ENCODE assay signal across 11 mouse cellular contexts in the genomic region with DNA sequence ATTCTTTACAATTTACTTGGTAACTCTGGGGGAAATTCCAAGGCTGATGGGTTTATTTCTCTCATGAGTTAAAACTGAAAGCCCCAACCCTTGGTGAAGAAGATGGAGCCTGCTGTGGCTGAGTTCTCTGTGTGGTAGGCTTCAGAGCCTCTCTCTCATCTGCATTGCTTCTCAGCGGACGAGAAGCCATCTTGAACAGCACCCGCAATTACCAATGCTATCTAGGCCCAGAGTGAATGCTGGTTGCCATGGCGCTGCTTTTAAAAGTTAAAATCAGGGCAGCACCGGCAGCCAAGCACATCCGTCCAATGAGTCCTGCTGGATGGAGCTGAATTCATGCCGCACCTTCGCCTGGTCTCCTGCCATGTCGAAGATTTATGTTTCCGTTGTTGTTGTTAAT. TPM values are rescaled to one million over a fixed set of nuclear protein-coding genes. Genes with fewer than 3 reads are reported as not detected.
A peak's percentile ranks its signal among the peaks of the same experiment; 100 is the strongest.
DNase-seq lines count a peak whose midpoint lies in the region; ATAC-seq and TF ChIP-seq lines count a peak whose summit lies in the region.
"Had no signal": no experiment of that assay in that cellular context is flagged by ENCODE, and none has a peak within 500 bp of the region (broad histone marks: within the 10 kb centered on the region; RNA-seq: fewer than 3 reads in every experiment).

No protein-coding gene starts in this region.

- no peak overlapping the region for H3K4me2 ChIP-seq in embryonic facial prominence, embryonic 14.5 days (ENCODE audit: low read depth, low read length)
- H3K4me2 ChIP-seq in midbrain, embryonic 12.5 days (replicated peaks) = no peak overlapping the region

- no peak for ATAC-seq in embryonic facial prominence, embryonic 14.5 days (ENCODE audit: low read depth)
- peak; percentile 45 for ATAC-seq in midbrain, embryonic 12.5 days (ENCODE audit: low FRiP score, low read depth)
- ATAC-seq: CD4-positive, CD25-positive, alpha-beta regulatory T cell, adult 4 months had no signal

- H3K36me3 ChIP-seq in embryonic facial prominence, embryonic 14.5 days (ENCODE audit: control insufficient read depth, insufficient read depth, low read length) = no peaks in the 10 kb centered on the region
- no peaks in the 10 kb centered on the region for H3K36me3 ChIP-seq in midbrain, embryonic 12.5 days

- peaks cover 10% of the 10 kb centered on the region for H3K4me1 ChIP-seq in embryonic facial prominence, embryonic 14.5 days (ENCODE audit: control insufficient read depth, insufficient read depth, low read length)
- H3K4me1 ChIP-seq in midbrain, embryonic 12.5 days = peaks cover 15% of the 10 kb centered on the region

- H3K4me3 ChIP-seq in layer of hippocampus, adult 2 months = no peak overlapping the region
- H3K4me3 ChIP-seq in embryonic facial prominence, embryonic 14.5 days (ENCODE audit: low read depth, low read length) = no peak overlapping the region
- no peak overlapping the region for H3K4me3 ChIP-seq in midbrain, embryonic 12.5 days

- peak in 1 of 2 experiments; percentile 42 for DNase-seq in layer of hippocampus, adult 2 months (ENCODE audit: low spot score in 2 of 2)
- DNase-seq in layer of hippocampus, postnatal 25 days (ENCODE audit: extremely low spot score in 1 of 2, low spot score in 1 of 2) = no peak
- peak; percentile 54 for DNase-seq in ES-CJ7 (ENCODE audit: low read depth, low spot score)
- no peak for DNase-seq in embryonic facial prominence, embryonic 14.5 days (ENCODE audit: low spot score)
- DNase-seq in layer of hippocampus, postnatal 10 days (ENCODE audit: low spot score in 2 of 2) = no peak
- no peak for DNase-seq in left cerebral cortex, adult 9 months (ENCODE audit: low spot score in 2 of 2)
- DNase-seq in lung, postnatal 4 days = no peak
- DNase-seq: cerebellum, postnatal 36 days; kidney, postnatal 36 days had no signal

- H3K27ac ChIP-seq in layer of hippocampus, adult 2 months = peak overlapping the region; percentile 43; the same call in 1 of the 2 replicates
- H3K27ac ChIP-seq in embryonic facial prominence, embryonic 14.5 days (replicated peaks; ENCODE audit: low read depth, low read length) = peak overlapping the region; percentile 54
- H3K27ac ChIP-seq in midbrain, embryonic 12.5 days (replicated peaks) = no peak overlapping the region

- H3K27me3 ChIP-seq in embryonic facial prominence, embryonic 14.5 days (replicated peaks; ENCODE audit: control insufficient read depth, insufficient read depth, low read length) = no peaks in the 10 kb centered on the region
- H3K27me3 ChIP-seq in midbrain, embryonic 12.5 days = no peaks in the 10 kb centered on the region

- no peak for TF ChIP-seq CTCF in layer of hippocampus, adult 2 months (conservative IDR thresholded peaks at IDR 0.05)

- no peaks in the 10 kb centered on the region for H3K9me3 ChIP-seq in embryonic facial prominence, embryonic 14.5 days (ENCODE audit: control insufficient read depth, low read length)
- no peaks in the 10 kb centered on the region for H3K9me3 ChIP-seq in midbrain, embryonic 12.5 days

- H3K9ac ChIP-seq in embryonic facial prominence, embryonic 14.5 days (ENCODE audit: low read depth, low read length) = no peak overlapping the region
- H3K9ac ChIP-seq in midbrain, embryonic 12.5 days (replicated peaks) = no peak overlapping the region

- 73% methylated on average over 10 of the region's 10 CpGs for WGBS in embryonic facial prominence, embryonic 14.5 days
- WGBS in midbrain, embryonic 12.5 days = 71% methylated on average over 10 of the region's 10 CpGs

RNA-seq across cellular contexts. Expression of a gene that starts 42.5 kb away (rescaled TPM):
- total RNA-seq in layer of hippocampus, adult 2 months (2021) = 100 to 1,000 TPM; 303 to 321 TPM
- 100 to 1,000 TPM; 305 to 336 TPM for total RNA-seq in layer of hippocampus, postnatal 25 days (2021)
- polyA plus RNA-seq in embryonic facial prominence, embryonic 14.5 days (2014; fragmentation: Nextera tagmentation; extraction: Ambion mirVana) = 668 and 685 TPM in 2 replicates
- 641 and 665 TPM in 2 replicates for polyA plus RNA-seq in midbrain, embryonic 12.5 days (2016; fragmentation: Nextera tagmentation; extraction: Ambion mirVana)
- total RNA-seq in layer of hippocampus, postnatal 10 days (2021) = 100 to 1,000 TPM; 338 to 348 TPM
